Mouse (Mus musculus): ENCODE measurements around the gene Diexf. TPM values are rescaled to one million over a fixed set of nuclear protein-coding genes. Genes with fewer than 3 reads are reported as not detected.
A peak's percentile ranks its signal among the peaks of the same experiment; 100 is the strongest.

The Diexf gene
- polyA plus RNA-seq, 1 experiment from 2014 or later = 12.0 TPM

DNA sequence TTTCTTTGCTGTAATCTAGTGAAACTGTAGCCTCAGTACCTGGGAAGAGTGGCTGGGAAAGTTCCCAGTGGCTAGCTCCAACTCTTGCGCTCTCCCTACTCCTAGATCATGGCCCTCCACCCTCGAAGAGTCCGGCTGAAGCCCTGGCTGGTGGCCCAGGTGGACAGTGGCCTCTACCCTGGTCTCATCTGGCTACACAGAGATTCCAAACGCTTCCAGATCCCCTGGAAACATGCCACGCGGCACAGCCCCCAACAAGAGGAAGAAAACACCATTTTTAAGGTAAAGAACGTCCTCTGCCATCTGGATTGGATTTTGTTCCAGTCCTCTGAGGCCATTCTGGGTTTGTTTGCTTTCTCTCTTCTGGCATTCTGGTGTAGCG lies 27.0 kb upstream of the Diexf start:
- no peak for ATAC-seq (ENCODE audit: insufficient number of reproducible peaks, insufficient read depth, low FRiP score, low TSS enrichment, low read depth)
- Histone ChIP-seq H3K27ac (no peak overlapping the region), H3K27me3 (peaks cover 37% of the 10 kb centered on the region), H3K9ac (replicated peaks) (no peak overlapping the region), H3K4me3 (replicated peaks) (no peak overlapping the region), H3K4me2 (no peak overlapping the region), H3K9me3 (no peaks in the 10 kb centered on the region), H3K36me3 (no peaks in the 10 kb centered on the region), H3K4me1 (replicated peaks) (peaks cover 25% of the 10 kb centered on the region)
- WGBS = 69% methylated on average over 8 of the region's 8 CpGs

DNA sequence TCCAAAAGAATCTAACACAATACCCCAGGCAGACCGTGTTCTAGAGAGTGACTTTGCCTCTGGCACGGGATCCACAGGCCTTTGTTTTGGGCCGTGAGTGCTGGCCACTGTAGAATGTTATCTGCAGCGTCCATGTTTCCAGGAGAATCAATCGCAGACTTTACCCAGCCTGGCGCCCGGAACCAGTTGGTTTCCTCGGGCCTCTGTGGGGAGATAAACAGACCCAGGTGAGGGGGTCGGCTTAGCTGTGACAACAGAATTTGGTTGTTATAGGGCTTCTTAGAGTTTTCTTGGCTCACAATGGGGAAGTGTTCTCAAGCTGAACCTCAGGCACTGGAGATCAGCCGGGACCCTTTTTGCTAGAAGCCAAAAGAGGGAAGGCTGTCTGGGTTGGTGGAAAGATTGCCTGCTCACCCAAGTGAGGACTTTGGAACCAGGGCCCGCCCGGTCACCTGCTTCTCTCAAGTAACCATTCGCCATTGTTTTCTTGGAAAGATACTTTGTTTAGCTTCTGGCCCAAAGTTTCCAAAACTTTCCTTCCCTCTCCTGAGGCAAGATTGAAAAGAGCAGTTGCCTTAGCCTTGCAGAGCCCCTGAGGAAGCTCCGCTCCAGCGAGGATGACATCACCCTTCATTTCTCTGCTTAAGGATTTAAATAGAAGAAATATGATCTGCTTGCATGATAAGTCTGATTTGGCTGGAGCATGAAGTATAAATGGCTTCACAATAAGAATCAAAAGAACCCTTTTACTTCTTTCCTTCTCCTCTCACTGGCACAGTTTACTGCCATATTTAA lies 26.4 kb upstream of the Diexf start:
- no peak overlapping the region for H3K9ac ChIP-seq (replicated peaks)
- H3K4me2 ChIP-seq = no peak overlapping the region
- no peak for ATAC-seq (ENCODE audit: insufficient number of reproducible peaks, insufficient read depth, low FRiP score, low TSS enrichment, low read depth)
- H3K36me3 ChIP-seq = no peaks in the 10 kb centered on the region
- H3K27me3 ChIP-seq = peaks cover 43% of the 10 kb centered on the region
- WGBS = 83% methylated on average over 15 of the region's 15 CpGs
- no peaks in the 10 kb centered on the region for H3K9me3 ChIP-seq
- no peak overlapping the region for H3K27ac ChIP-seq
- peaks cover 25% of the 10 kb centered on the region for H3K4me1 ChIP-seq (replicated peaks)
- no peak overlapping the region for H3K4me3 ChIP-seq (replicated peaks)

DNA sequence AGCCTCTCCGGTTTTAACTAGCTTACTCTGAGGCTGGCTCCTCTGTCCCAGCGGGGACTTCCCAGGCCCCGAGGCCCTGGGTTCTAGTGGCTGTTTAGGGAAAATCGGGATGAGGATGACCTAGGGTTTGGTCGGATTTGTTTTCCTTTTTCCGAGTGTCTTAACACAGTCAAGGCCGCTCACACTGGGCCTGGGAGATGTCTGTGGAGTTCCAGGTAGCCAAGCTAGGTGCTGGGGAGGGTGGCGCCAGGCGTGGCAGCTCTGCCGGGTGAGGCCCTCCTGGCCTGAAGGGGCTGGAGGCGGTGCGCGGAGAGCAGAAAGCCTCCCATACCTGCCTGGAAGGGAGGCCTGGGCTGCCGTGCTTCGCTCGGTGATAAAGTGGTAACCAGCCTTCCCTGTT lies 23.5 kb upstream of the Diexf start:
- Histone ChIP-seq H3K4me1 (replicated peaks) (peaks cover 15% of the 10 kb centered on the region), H3K27ac (no peak overlapping the region), H3K36me3 (no peaks in the 10 kb centered on the region), H3K4me2 (peak overlapping the region; percentile 67), H3K9me3 (no peaks in the 10 kb centered on the region), H3K27me3 (peaks cover 53% of the 10 kb centered on the region), H3K9ac (replicated peaks) (peak overlapping the region; percentile 49; the same call in 1 of the 2 replicates), H3K4me3 (replicated peaks) (peak overlapping the region; percentile 40)
- WGBS = 22% methylated on average over 16 of the region's 16 CpGs
- no peak for ATAC-seq (ENCODE audit: insufficient number of reproducible peaks, insufficient read depth, low FRiP score, low TSS enrichment, low read depth)

DNA sequence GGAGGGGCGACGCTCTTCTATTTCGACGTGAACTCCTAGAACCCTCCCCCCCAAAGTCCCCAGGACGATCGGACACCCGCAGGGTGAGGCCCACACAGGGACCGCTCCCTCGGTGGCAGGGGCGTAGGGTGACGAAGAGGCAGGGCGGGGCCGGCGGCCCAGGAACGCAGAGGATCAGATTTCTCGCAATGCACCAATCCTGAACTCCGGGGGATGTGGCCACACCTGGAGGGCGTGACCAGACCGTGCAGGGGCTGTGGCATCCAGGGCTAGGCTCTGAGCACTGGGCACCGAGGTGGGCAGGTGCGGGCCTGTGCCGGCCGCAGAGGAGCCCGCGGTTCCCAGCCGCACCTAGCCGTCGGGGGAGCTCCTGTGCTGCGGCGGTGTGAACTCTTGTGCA lies 22.8 kb upstream of the Diexf start, which contains the start of gene Irf6:
Gene Irf6 (plus strand): TSS at position 240 of the 400 bp plus-strand sequence.
- Histone ChIP-seq H3K36me3 (no peaks in the 10 kb centered on the region), H3K27ac (no peak within 1 kb of the TSS), H3K9me3 (no peaks in the 10 kb centered on the region), H3K4me1 (replicated peaks) (peaks cover 15% of the 10 kb centered on the region), H3K27me3 (peaks cover 53% of the 10 kb centered on the region), H3K4me3 (replicated peaks) (peak within 1 kb of the TSS; percentile 40), H3K9ac (replicated peaks) (peak within 1 kb of the TSS; percentile 49), H3K4me2 (peak within 1 kb of the TSS; percentile 67)
- under 1% methylated on average over 30 of the region's 30 CpGs for WGBS
- peak; percentile 96 for ATAC-seq (ENCODE audit: insufficient number of reproducible peaks, insufficient read depth, low FRiP score, low TSS enrichment, low read depth)

DNA sequence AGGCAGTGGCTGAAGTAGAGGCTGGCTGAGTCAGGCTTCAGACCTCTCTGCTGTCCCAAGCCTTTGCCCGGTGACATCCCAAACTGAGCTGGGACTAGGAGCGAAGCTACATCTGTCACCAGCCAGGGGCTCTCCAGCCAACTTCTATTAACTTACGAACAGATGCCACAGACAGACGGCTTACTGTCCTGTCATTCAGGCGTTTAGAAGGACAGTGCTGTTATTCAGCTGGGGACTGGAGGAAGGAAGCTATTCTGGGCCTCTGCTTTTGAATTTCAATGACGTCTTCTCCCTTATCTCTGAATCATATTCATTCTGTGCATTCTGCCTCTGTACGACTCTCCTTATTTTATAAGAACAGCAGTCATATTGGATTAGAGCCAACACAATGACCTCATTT lies 21.1 kb upstream of the Diexf start:
- WGBS = 54% methylated on average over 7 of the region's 7 CpGs
- peaks cover 53% of the 10 kb centered on the region for H3K27me3 ChIP-seq
- H3K36me3 ChIP-seq = no peaks in the 10 kb centered on the region
- H3K4me1 ChIP-seq (replicated peaks) = peaks cover 8% of the 10 kb centered on the region
- H3K9me3 ChIP-seq = no peaks in the 10 kb centered on the region
- no peak for ATAC-seq (ENCODE audit: insufficient number of reproducible peaks, insufficient read depth, low FRiP score, low TSS enrichment, low read depth)
- no peak overlapping the region for H3K4me3 ChIP-seq (replicated peaks)
- no peak overlapping the region for H3K27ac ChIP-seq
- no peak overlapping the region for H3K4me2 ChIP-seq
- H3K9ac ChIP-seq (replicated peaks) = no peak overlapping the region

DNA sequence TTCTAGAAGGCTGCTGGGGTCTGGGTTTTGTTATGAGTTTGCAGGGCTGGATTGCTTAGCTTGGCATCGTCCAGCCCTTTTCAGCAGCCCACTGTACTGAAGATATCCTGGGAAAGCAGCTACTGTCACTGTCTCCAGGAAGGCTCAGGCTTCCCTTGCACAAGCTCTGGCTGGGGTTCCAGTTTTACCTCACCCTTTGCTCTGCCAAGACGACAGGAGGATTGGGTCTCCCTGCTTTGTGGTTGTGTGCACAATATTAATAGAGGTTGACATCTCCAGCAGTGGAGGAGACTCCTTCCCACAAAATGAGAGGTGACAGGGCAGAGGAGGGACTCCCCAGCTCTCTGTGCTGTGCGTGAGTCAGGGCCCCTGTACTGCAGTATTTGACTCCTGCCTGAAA lies 19.2 kb upstream of the Diexf start:
- Histone ChIP-seq H3K4me1 (replicated peaks) (peaks cover 8% of the 10 kb centered on the region), H3K4me3 (replicated peaks) (no peak overlapping the region), H3K4me2 (no peak overlapping the region), H3K27me3 (peaks cover 38% of the 10 kb centered on the region), H3K27ac (no peak overlapping the region), H3K9me3 (no peaks in the 10 kb centered on the region), H3K9ac (replicated peaks) (no peak overlapping the region), H3K36me3 (no peaks in the 10 kb centered on the region)
- no peak for ATAC-seq (ENCODE audit: insufficient number of reproducible peaks, insufficient read depth, low FRiP score, low TSS enrichment, low read depth)
- 73% methylated on average over 3 of the region's 3 CpGs for WGBS

DNA sequence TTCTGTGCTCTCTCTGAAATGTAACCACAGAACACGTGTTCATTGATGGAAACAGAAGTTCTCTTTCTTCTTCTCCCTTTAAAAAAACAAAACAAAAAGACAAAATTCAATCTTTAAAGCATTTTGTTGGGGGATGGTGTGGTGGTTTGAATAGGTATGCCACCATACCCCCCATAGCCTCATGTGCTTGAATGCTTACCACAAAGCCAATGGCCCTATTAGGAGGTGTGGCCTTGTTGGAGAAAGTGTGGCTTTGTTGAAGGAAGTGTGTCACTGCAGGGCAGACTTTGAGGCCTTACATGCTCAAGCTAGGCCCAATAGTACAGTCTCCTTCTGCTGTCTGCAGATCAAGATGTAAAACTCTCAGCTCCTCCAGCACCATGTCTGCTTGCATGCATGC lies 16.3 kb upstream of the Diexf start:
- H3K9me3 ChIP-seq = no peaks in the 10 kb centered on the region
- peaks cover 9% of the 10 kb centered on the region for H3K27me3 ChIP-seq
- H3K27ac ChIP-seq = no peak overlapping the region
- no peaks in the 10 kb centered on the region for H3K36me3 ChIP-seq
- no peak for ATAC-seq (ENCODE audit: insufficient number of reproducible peaks, insufficient read depth, low FRiP score, low TSS enrichment, low read depth)
- WGBS = 79% methylated on average over 1 of the region's 1 CpGs
- H3K4me3 ChIP-seq (replicated peaks) = no peak overlapping the region
- H3K4me2 ChIP-seq = no peak overlapping the region
- H3K4me1 ChIP-seq (replicated peaks) = no peaks in the 10 kb centered on the region
- H3K9ac ChIP-seq (replicated peaks) = no peak overlapping the region

DNA sequence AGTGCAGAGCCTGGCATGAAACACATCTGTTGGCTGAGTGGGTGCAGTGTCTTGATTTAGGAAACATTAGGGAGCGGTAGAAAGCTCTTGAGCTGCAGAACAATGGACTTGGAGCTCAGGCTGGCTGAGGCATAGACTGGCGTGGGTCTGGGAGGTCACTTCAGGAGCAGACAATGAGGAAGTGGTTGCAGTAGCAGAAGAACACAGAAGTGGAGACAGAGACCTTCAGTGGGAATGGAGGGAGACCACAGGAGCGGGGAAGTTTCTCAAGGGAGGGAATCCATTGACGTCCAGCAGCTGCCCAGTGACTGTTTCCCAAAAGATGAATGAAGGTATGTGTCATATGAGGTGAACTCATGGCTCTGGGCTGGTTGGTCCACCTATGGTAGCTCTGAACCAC lies 15.0 kb upstream of the Diexf start:
- H3K4me2 ChIP-seq = no peak overlapping the region
- no peaks in the 10 kb centered on the region for H3K9me3 ChIP-seq
- no peak for ATAC-seq (ENCODE audit: insufficient number of reproducible peaks, insufficient read depth, low FRiP score, low TSS enrichment, low read depth)
- WGBS = 81% methylated on average over 4 of the region's 4 CpGs
- H3K4me1 ChIP-seq (replicated peaks) = peaks cover 7% of the 10 kb centered on the region; the same call in 1 of the 2 replicates
- H3K27me3 ChIP-seq = no peaks in the 10 kb centered on the region; the same call in 1 of the 2 replicates
- no peaks in the 10 kb centered on the region for H3K36me3 ChIP-seq
- H3K4me3 ChIP-seq (replicated peaks) = no peak overlapping the region
- no peak overlapping the region for H3K9ac ChIP-seq (replicated peaks)
- H3K27ac ChIP-seq = no peak overlapping the region

DNA sequence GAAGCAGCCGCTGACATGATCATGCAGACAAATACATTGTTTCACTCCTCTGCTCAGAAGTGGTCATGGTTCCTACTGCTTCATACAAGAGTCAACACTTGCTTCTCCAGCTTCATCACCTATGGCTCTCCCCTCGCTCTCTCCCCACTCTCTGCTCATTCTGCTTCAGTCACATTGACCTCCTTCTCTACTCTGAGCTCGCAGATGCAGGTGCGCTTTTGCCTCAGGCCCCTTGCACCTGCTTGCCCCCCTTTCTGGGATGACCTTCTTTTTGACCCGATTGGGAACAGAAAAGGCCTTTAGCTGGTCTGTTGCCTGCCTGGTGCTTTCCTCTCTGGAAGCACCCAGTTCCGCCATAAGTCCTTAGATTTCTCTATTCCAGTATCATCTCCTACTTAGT lies 14.4 kb upstream of the Diexf start:
- 86% methylated on average over 6 of the region's 6 CpGs for WGBS

DNA sequence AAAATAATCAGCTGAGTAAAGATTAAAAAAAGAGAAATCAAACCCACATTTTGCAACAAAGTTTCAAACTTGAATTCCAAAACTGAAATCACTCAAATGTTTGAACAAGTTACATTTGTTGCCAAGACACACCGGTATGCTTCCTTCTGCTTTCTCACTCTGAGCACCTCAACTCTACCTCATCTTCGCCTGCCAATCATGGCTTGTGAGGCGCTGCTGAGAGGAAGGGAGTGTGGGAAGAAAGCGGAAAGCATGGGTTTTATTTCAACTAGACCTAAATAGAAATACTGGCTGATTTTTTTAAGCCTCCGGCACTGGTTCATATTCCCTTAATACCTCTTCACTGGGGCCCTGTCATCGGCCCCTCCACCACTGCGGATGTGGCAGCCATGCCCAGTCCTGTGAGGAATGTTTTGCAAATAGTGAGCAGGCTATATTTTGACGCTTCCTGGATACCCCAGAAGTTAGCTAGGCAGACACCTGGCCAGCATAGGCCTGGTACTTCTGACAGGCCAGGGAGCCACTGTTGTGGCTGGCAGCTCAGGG lies 12.5 kb upstream of the Diexf start:
- 82% methylated on average over 8 of the region's 8 CpGs for WGBS
- H3K9me3 ChIP-seq = no peaks in the 10 kb centered on the region
- peaks cover 15% of the 10 kb centered on the region for H3K4me1 ChIP-seq (replicated peaks)
- H3K36me3 ChIP-seq = no peaks in the 10 kb centered on the region
- H3K4me3 ChIP-seq (replicated peaks) = no peak overlapping the region
- H3K27ac ChIP-seq = no peak overlapping the region
- H3K4me2 ChIP-seq = no peak overlapping the region
- no peak for ATAC-seq (ENCODE audit: insufficient number of reproducible peaks, insufficient read depth, low FRiP score, low TSS enrichment, low read depth)
- H3K27me3 ChIP-seq = no peaks in the 10 kb centered on the region; the same call in 1 of the 2 replicates
- H3K9ac ChIP-seq (replicated peaks) = no peak overlapping the region

More for the DNA sequence above, 14.4 kb upstream of the Diexf start:
- Histone ChIP-seq H3K9ac (replicated peaks) (no peak overlapping the region), H3K9me3 (no peaks in the 10 kb centered on the region), H3K27me3 (no peaks in the 10 kb centered on the region; the same call in 1 of the 2 replicates), H3K4me2 (no peak overlapping the region), H3K4me1 (replicated peaks) (peaks cover 10% of the 10 kb centered on the region; the same call in 1 of the 2 replicates), H3K27ac (no peak overlapping the region), H3K4me3 (replicated peaks) (no peak overlapping the region), H3K36me3 (no peaks in the 10 kb centered on the region)
- ATAC-seq (ENCODE audit: insufficient number of reproducible peaks, insufficient read depth, low FRiP score, low TSS enrichment, low read depth) = no peak

DNA sequence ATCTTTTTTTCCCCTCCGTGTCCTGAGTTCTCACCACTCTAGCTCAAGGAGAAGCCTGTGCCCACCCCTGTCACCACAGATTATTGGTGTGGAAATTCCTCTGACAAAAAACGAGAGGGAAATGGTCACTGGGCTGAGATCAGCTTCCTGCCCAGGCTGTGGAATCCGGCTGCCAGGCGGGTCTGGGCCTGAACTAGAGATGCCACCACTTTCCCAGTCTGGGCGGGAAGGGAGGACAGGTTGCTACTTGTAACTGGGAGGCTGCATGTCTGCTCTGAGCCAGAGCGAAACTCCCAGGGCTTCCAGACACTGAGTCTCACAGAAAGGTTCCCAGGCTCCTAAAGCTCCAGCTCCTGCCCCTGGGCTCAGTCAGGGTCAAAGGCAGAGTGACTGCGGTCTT lies 11.0 kb upstream of the Diexf start:
- no peak overlapping the region for H3K4me2 ChIP-seq
- no peaks in the 10 kb centered on the region for H3K9me3 ChIP-seq
- no peaks in the 10 kb centered on the region for H3K36me3 ChIP-seq
- no peak overlapping the region for H3K4me3 ChIP-seq (replicated peaks)
- H3K27me3 ChIP-seq = no peaks in the 10 kb centered on the region; the same call in 1 of the 2 replicates
- no peak for ATAC-seq (ENCODE audit: insufficient number of reproducible peaks, insufficient read depth, low FRiP score, low TSS enrichment, low read depth)
- H3K9ac ChIP-seq (replicated peaks) = no peak overlapping the region
- H3K27ac ChIP-seq = peak overlapping the region; percentile 46
- H3K4me1 ChIP-seq (replicated peaks) = peaks cover 15% of the 10 kb centered on the region
- WGBS = 55% methylated on average over 7 of the region's 7 CpGs
